Mouse (Mus musculus): Measurements from ENCODE around the gene Serpinh1. TPM values are rescaled to one million over a fixed set of nuclear protein-coding genes. Genes with fewer than 3 reads are reported as not detected.

The Serpinh1 gene
- 67.3 and 85.8 TPM in 2 replicates for polyA plus RNA-seq (2012; rRNA removed; ENCODE audit: low replicate concordance)

DNA sequence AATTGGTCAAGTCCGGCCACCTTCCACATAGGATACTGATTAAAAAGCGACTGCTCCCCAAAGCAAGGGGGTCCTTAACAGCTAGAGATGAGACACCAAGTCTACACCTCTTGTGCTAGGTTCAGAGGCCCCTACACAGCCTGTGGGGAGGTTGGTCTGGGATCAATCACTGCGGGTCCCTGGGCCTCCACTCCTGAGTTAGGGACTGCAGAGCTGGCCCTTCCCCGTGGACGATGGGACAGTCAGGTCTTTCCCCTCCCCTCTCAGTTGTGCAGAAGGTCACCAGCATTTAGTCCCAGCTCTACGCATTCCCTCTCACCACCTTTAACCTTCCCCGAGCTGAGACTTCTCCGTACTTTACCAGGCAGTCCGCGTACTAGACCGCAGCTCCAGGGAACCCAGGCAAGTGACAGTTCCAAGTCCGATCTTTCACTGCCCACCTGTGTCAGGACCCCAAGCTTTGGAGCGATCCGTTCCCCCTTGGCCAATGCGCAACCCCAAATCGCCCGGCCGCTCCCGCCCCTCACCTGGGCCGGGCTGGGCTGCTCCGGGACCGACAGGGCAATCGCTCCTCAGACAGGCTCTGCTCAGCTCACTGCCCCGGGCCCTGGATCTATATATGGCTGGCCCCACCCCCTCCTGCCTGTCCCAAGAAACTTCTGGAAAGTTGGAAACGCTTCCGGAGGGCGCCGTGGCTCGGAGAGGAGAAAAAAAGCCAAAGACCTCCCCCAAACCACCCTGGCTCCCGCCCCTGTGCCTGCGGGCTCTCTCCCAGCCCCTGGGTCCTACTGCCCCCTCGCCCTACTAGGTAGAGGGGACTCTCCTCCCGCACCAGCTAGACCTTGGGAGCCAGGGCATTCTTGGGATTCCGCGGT lies at the start of gene Serpinh1:
TSS of gene Serpinh1 (minus strand) at position 714 of the 875 bp plus-strand sequence.

DNA sequence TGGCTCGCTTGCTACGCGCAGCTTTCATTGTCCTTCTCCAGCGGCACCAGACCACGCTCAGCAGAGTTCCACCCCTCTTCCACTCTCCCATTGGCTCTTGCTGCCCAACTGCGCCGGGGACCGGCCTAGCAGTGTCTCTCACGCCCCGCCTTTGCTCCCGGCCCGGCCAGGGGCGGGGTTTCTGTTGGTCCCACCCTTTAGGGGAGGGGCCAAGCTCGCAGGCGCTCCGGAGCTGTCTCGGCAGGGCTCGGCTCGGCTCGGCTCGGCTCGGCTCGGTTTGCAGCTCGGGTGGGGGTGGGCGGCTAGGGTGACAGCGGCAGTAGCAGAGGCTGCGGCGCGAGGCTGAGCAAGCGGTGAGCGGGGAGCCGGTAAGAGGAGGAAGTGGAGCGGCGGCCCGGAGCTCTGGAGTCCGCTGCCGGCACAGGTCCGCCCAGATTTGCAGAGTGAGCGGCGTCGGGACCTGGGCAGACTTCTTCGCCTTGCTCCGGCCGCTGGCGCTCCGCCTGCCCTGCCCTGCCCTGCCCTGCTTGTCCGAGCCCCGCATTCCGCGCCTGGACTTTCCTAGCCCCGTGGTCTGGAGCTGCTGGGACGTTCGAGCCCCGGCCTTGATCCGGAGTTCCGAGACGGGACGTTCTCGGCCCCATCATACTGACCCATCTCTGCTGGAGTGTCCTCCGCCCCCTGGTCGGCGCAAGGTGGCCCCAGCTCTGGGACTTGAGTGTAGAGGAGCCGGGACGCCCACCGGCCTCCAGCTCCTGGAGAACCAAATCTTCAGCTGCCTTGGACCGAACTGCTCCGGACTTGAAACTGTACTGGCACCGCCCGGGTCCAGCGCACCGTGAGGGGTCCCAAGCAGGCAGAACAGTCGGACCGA lies 28.4 kb upstream of the Serpinh1 start, which contains the start of gene Gdpd5:
TSS of gene Gdpd5 (plus strand) at position 201 of the 874 bp plus-strand sequence.

Other genes with a start within 250 kb of the Serpinh1 start
- 16.6 and 30.8 TPM in 2 replicates for gene Uvrag, start 212.1 kb downstream of the Serpinh1 start, polyA plus RNA-seq (2012; rRNA removed; ENCODE audit: low replicate concordance)
- 113 and 743 TPM in 2 replicates for gene Dgat2, start 170.5 kb downstream of the Serpinh1 start, polyA plus RNA-seq (2012; rRNA removed; ENCODE audit: low replicate concordance)
- gene Mogat2, start 114.6 kb downstream of the Serpinh1 start, polyA plus RNA-seq (2012; rRNA removed; ENCODE audit: low replicate concordance), result 286 and 1,152 TPM in 2 replicates
- 1.0 and 1.2 TPM in 2 replicates for gene Map6, start 85.8 kb downstream of the Serpinh1 start, polyA plus RNA-seq (2012; rRNA removed; ENCODE audit: low replicate concordance)
- 24.6 and 31.9 TPM in 2 replicates for gene Gdpd5, start 28.2 kb upstream of the Serpinh1 start, polyA plus RNA-seq (2012; rRNA removed; ENCODE audit: low replicate concordance)
- gene Klhl35, start 112.8 kb upstream of the Serpinh1 start, polyA plus RNA-seq (2012; rRNA removed; ENCODE audit: low replicate concordance), result 0.27 and 0.33 TPM in 2 replicates
- 115 and 132 TPM in 2 replicates for gene Rps3, start 130.5 kb upstream of the Serpinh1 start, polyA plus RNA-seq (2012; rRNA removed; ENCODE audit: low replicate concordance)
- gene Arrb1, start 182.2 kb upstream of the Serpinh1 start, polyA plus RNA-seq (2012; rRNA removed; ENCODE audit: low replicate concordance), result 36.4 and 40.8 TPM in 2 replicates

Measured in duodenum, adult 2 months (tissue).